Mouse (Mus musculus) midbrain, embryonic 13.5 days (tissue): ENCODE data around the gene Lmo7. TPM values are rescaled to one million over a fixed set of nuclear protein-coding genes. Genes with fewer than 3 reads are reported as not detected.

ENCODE experiments used
- ATAC-seq: fragments of 200-750 bp; cut with Nextera tagmentation; 2 replicates; pipeline ENCODE4 v1.8.0; 2017; ENCODE audit warnings: mild to moderate bottlenecking, moderate TSS enrichment, moderate library complexity
- H3K27ac ChIP-seq: fragments of 300-500 bp; sonication (generic); 2 replicates; pipeline ENCODE4 v1.5.1; 2015; ENCODE audit warnings: inconsistent platforms, mild to moderate bottlenecking, moderate library complexity
- H3K27me3 ChIP-seq: fragments of 300-500 bp; sonication (generic); 2 replicates; pipeline ENCODE4 v1.6.1; 2015; ENCODE audit warnings: mild to moderate bottlenecking, inconsistent platforms
- H3K36me3 ChIP-seq: fragments of 300-500 bp; sonication (generic); 2 replicates; pipeline ENCODE4 v1.6.1; 2015; ENCODE audit warnings: mild to moderate bottlenecking, inconsistent platforms
- H3K4me1 ChIP-seq: fragments of 300-500 bp; sonication (generic); replicated peaks from 2 replicates; pipeline ENCODE4 v1.6.1; 2015; ENCODE audit warnings: inconsistent platforms
- H3K4me2 ChIP-seq: fragments of 300-500 bp; sonication (generic); replicated peaks from 2 replicates; pipeline ENCODE4 v1.6.1; 2015; ENCODE audit warnings: moderate library complexity, mild to moderate bottlenecking, inconsistent platforms
- H3K4me3 ChIP-seq: fragments of 300-500 bp; sonication (generic); replicated peaks from 2 replicates; pipeline ENCODE4 v1.5.1; 2015; ENCODE audit warnings: mild to moderate bottlenecking, inconsistent platforms
- H3K9ac ChIP-seq: fragments of 300-500 bp; sonication (generic); replicated peaks from 2 replicates; pipeline ENCODE4 v1.6.1; 2015; ENCODE audit warnings: mild to moderate bottlenecking, inconsistent platforms
- H3K9me3 ChIP-seq: fragments of 300-500 bp; sonication (generic); 2 replicates; pipeline ENCODE4 v1.6.1; 2016; ENCODE audit warnings: mild to moderate bottlenecking, inconsistent platforms
- WGBS: fragments of 180-500 bp; shearing (Covaris S2); methylation state at CpG from one replicate; pipeline ENCODE4 v1.1.7; 2015; 5-methylcytosine and 5-hydroxymethylcytosine counted together
- polyA plus RNA-seq: library from polyadenylated mRNA; unstranded; fragments of >200 nt; fragmentation: Nextera tagmentation; extraction: Ambion mirVana; gene quantifications from 2 replicates; pipeline ENCODE4 v1.2.1, GENCODE M21; 2015

The Lmo7 gene
- polyA plus RNA-seq, 1 experiment from 2014 or later, result 1.1 TPM

- Histone ChIP-seq H3K4me2 (no peak overlapping the region), H3K27ac (no peak overlapping the region), H3K36me3 (no peaks in the 10 kb centered on the region), H3K4me1 (no peaks in the 10 kb centered on the region), H3K9ac (no peak overlapping the region), H3K9me3 (no peaks in the 10 kb centered on the region), H3K27me3 (no peaks in the 10 kb centered on the region), H3K4me3 (no peak overlapping the region)
- no peak for ATAC-seq
- 89% methylated on average over 4 of the region's 4 CpGs for WGBS
Observed at GRCm38 (mm10) chr14:101750910-101751309, 21.2 kb downstream of the Lmo7 start.

- no peaks in the 10 kb centered on the region for H3K27me3 ChIP-seq
- H3K9me3 ChIP-seq, result no peaks in the 10 kb centered on the region
- H3K36me3 ChIP-seq, result no peaks in the 10 kb centered on the region
- no peak for ATAC-seq
- no peak overlapping the region for H3K4me2 ChIP-seq
- H3K4me3 ChIP-seq, result no peak overlapping the region
- no peak overlapping the region for H3K9ac ChIP-seq
- WGBS, result 32% methylated on average over 4 of the region's 4 CpGs
- no peaks in the 10 kb centered on the region for H3K4me1 ChIP-seq
- H3K27ac ChIP-seq, result no peak overlapping the region
Observed at GRCm38 (mm10) chr14:101755425-101755824, 25.7 kb downstream of the Lmo7 start.

GRCm38 (mm10) chr14:101762267-101762666 lies 32.5 kb downstream of the Lmo7 start:
- Histone ChIP-seq H3K4me3 (no peak overlapping the region), H3K4me1 (no peaks in the 10 kb centered on the region), H3K36me3 (no peaks in the 10 kb centered on the region), H3K27me3 (no peaks in the 10 kb centered on the region), H3K27ac (no peak overlapping the region), H3K9ac (no peak overlapping the region), H3K4me2 (no peak overlapping the region), H3K9me3 (no peaks in the 10 kb centered on the region)
- ATAC-seq, result no peak
- 63% methylated on average over 1 of the region's 1 CpGs for WGBS

- Histone ChIP-seq H3K4me1 (no peaks in the 10 kb centered on the region), H3K36me3 (no peaks in the 10 kb centered on the region), H3K9me3 (no peaks in the 10 kb centered on the region), H3K27me3 (no peaks in the 10 kb centered on the region), H3K4me2 (no peak overlapping the region), H3K9ac (no peak overlapping the region), H3K27ac (no peak overlapping the region), H3K4me3 (no peak overlapping the region)
- no peak for ATAC-seq
- 23% methylated on average over 3 of the region's 3 CpGs for WGBS
Observed at GRCm38 (mm10) chr14:101763762-101764295, 34.1 kb downstream of the Lmo7 start.

- Histone ChIP-seq H3K9ac (no peak overlapping the region), H3K27me3 (no peaks in the 10 kb centered on the region), H3K36me3 (no peaks in the 10 kb centered on the region), H3K4me2 (no peak overlapping the region), H3K27ac (no peak overlapping the region), H3K4me3 (no peak overlapping the region), H3K4me1 (no peaks in the 10 kb centered on the region), H3K9me3 (no peaks in the 10 kb centered on the region)
- ATAC-seq, result no peak
- WGBS, result 94% methylated on average over 5 of the region's 5 CpGs
Observed at GRCm38 (mm10) chr14:101771336-101771735, 41.6 kb downstream of the Lmo7 start.

- Histone ChIP-seq H3K4me3 (no peak overlapping the region), H3K27ac (no peak overlapping the region), H3K4me1 (peaks cover 3% of the 10 kb centered on the region), H3K4me2 (no peak overlapping the region), H3K9ac (no peak overlapping the region), H3K36me3 (no peaks in the 10 kb centered on the region), H3K27me3 (no peaks in the 10 kb centered on the region), H3K9me3 (no peaks in the 10 kb centered on the region)
- no peak for ATAC-seq
- WGBS, result 96% methylated on average over 6 of the region's 6 CpGs
Observed at GRCm38 (mm10) chr14:101771756-101772155, 42.0 kb downstream of the Lmo7 start.

- Histone ChIP-seq H3K4me3 (no peak overlapping the region), H3K36me3 (no peaks in the 10 kb centered on the region), H3K4me1 (peaks cover 9% of the 10 kb centered on the region), H3K27ac (no peak overlapping the region), H3K4me2 (no peak overlapping the region), H3K27me3 (no peaks in the 10 kb centered on the region), H3K9ac (no peak overlapping the region), H3K9me3 (no peaks in the 10 kb centered on the region)
- 63% methylated on average over 4 of the region's 4 CpGs for WGBS
- ATAC-seq, result 0 out of 2 replicates have a peak, but pooled peaks have one; percentile 43
Observed at GRCm38 (mm10) chr14:101774631-101775030, 44.9 kb downstream of the Lmo7 start.

GRCm38 (mm10) chr14:101776296-101777128 lies 46.8 kb downstream of the Lmo7 start:
- WGBS, result 16% methylated on average over 4 of the region's 4 CpGs

GRCm38 (mm10) chr14:101777129-101777493 lies 47.4 kb downstream of the Lmo7 start:
- no peaks in the 10 kb centered on the region for H3K27me3 ChIP-seq
- H3K9me3 ChIP-seq, result no peaks in the 10 kb centered on the region
- WGBS, result 16% methylated on average over 3 of the region's 3 CpGs
- no peak overlapping the region for H3K4me3 ChIP-seq
- H3K4me2 ChIP-seq, result no peak overlapping the region
- H3K27ac ChIP-seq, result no peak overlapping the region
- peak; percentile 12; the same call in 1 of the 2 replicates for ATAC-seq
- H3K36me3 ChIP-seq, result no peaks in the 10 kb centered on the region
- H3K4me1 ChIP-seq, result peaks cover 13% of the 10 kb centered on the region
- no peak overlapping the region for H3K9ac ChIP-seq

More at GRCm38 (mm10) chr14:101776296-101777128, 46.8 kb downstream of the Lmo7 start:
- H3K27me3 ChIP-seq, result no peaks in the 10 kb centered on the region
- no peak overlapping the region for H3K4me3 ChIP-seq
- ATAC-seq, result no peak
- no peak overlapping the region for H3K4me2 ChIP-seq
- H3K27ac ChIP-seq, result no peak overlapping the region
- no peaks in the 10 kb centered on the region for H3K36me3 ChIP-seq
- H3K9me3 ChIP-seq, result no peaks in the 10 kb centered on the region
- no peak overlapping the region for H3K9ac ChIP-seq
- H3K4me1 ChIP-seq, result peaks cover 13% of the 10 kb centered on the region

- Histone ChIP-seq H3K4me2 (no peak overlapping the region), H3K4me1 (peaks cover 13% of the 10 kb centered on the region), H3K9me3 (no peaks in the 10 kb centered on the region), H3K27me3 (no peaks in the 10 kb centered on the region), H3K27ac (no peak overlapping the region), H3K4me3 (no peak overlapping the region), H3K9ac (no peak overlapping the region), H3K36me3 (no peaks in the 10 kb centered on the region)
- no peak for ATAC-seq
- 90% methylated on average over 3 of the region's 3 CpGs for WGBS
Observed at GRCm38 (mm10) chr14:101778426-101778825, 48.7 kb downstream of the Lmo7 start.

GRCm38 (mm10) chr14:101780016-101780415 lies 50.3 kb downstream of the Lmo7 start:
- no peaks in the 10 kb centered on the region for H3K36me3 ChIP-seq
- ATAC-seq, result no peak
- peaks cover 13% of the 10 kb centered on the region for H3K4me1 ChIP-seq
- H3K4me2 ChIP-seq, result no peak overlapping the region
- H3K9me3 ChIP-seq, result no peaks in the 10 kb centered on the region
- H3K27ac ChIP-seq, result no peak overlapping the region
- no peak overlapping the region for H3K9ac ChIP-seq
- no peak overlapping the region for H3K4me3 ChIP-seq
- H3K27me3 ChIP-seq, result no peaks in the 10 kb centered on the region
- 63% methylated on average over 10 of the region's 10 CpGs for WGBS

GRCm38 (mm10) chr14:101781219-101781618 lies 51.5 kb downstream of the Lmo7 start:
- Histone ChIP-seq H3K36me3 (no peaks in the 10 kb centered on the region), H3K27me3 (no peaks in the 10 kb centered on the region), H3K4me3 (no peak overlapping the region), H3K4me1 (peaks cover 13% of the 10 kb centered on the region), H3K9ac (no peak overlapping the region), H3K27ac (no peak overlapping the region), H3K4me2 (no peak overlapping the region), H3K9me3 (no peaks in the 10 kb centered on the region)
- 75% methylated on average over 11 of the region's 11 CpGs for WGBS
- no peak for ATAC-seq
